Mouse (Mus musculus) testis, adult 2 months (tissue): Measurements from ENCODE around the gene Hsp90b1. TPM values are rescaled to one million over a fixed set of nuclear protein-coding genes. Genes with fewer than 3 reads are reported as not detected.

Experiments
- H3K27ac ChIP-seq: fragments of 200-500 bp; 2 replicates; pipeline ENCODE4 v1.5.1; 2012; ENCODE audit warnings: low read depth, low read length; ENCODE audit not compliant: control insufficient read depth, insufficient read depth
- H3K27me3 ChIP-seq: fragments of 200-500 bp; 2 replicates; pipeline ENCODE4 v1.6.1; 2012; ENCODE audit warnings: mild to moderate bottlenecking, low read length, moderate library complexity; ENCODE audit not compliant: control insufficient read depth, insufficient read depth
- H3K36me3 ChIP-seq: fragments of 200-500 bp; 2 replicates; pipeline ENCODE4 v1.6.1; 2012; ENCODE audit warnings: mild to moderate bottlenecking, low read length; ENCODE audit not compliant: control insufficient read depth, insufficient read depth
- H3K4me1 ChIP-seq: fragments of 200-500 bp; 2 replicates; pipeline ENCODE4 v1.6.1; 2012; ENCODE audit warnings: low read length; ENCODE audit not compliant: control insufficient read depth, insufficient read depth
- H3K4me3 ChIP-seq: fragments of 200-500 bp; 2 replicates; pipeline ENCODE4 v1.5.1; 2012; ENCODE audit warnings: low read depth, mild to moderate bottlenecking, low read length, moderate library complexity, mixed read lengths; ENCODE audit not compliant: control insufficient read depth
- CTCF ChIP-seq: fragments of 200-500 bp; IDR thresholded peaks from 2 replicates; pipeline ENCODE4 v1.5.1; 2012; ENCODE audit warnings: low read depth, mild to moderate bottlenecking, inconsistent platforms, low read length, moderate library complexity; ENCODE audit not compliant: control insufficient read depth, insufficient read depth, insufficient replicate concordance
- POLR2A ChIP-seq: fragments of 200-500 bp; IDR thresholded peaks from 2 replicates; pipeline ENCODE4 v1.6.1; 2012; ENCODE audit warnings: low read depth, mild to moderate bottlenecking, inconsistent platforms, low read length, moderate library complexity; ENCODE audit not compliant: control insufficient read depth
- polyA plus RNA-seq: library from polyadenylated mRNA; depleted of rRNA; stranded (reverse); fragments of >200 nt; gene quantifications from 2 replicates; pipeline ENCODE4 v1.2.3, GENCODE M21; 2012

Gene Hsp90b1
- polyA plus RNA-seq, 1 experiment: 172 TPM

GRCm38 (mm10) chr10:86727548-86727980, 22.3 kb upstream of the Hsp90b1 start:
- H3K27ac ChIP-seq: no peak overlapping the region
- TF ChIP-seq POLR2A (no peak), CTCF (no peak)
- peak overlapping the region; percentile 70 for H3K4me3 ChIP-seq
- no peaks in the 10 kb centered on the region for H3K27me3 ChIP-seq
- no peaks in the 10 kb centered on the region for H3K4me1 ChIP-seq
- no peaks in the 10 kb centered on the region; the same call in 1 of the 2 replicates for H3K36me3 ChIP-seq

- no peak for TF ChIP-seq CTCF
- Histone ChIP-seq H3K36me3 (no peaks in the 10 kb centered on the region), H3K27me3 (no peaks in the 10 kb centered on the region), H3K4me1 (no peaks in the 10 kb centered on the region), H3K4me3 (no peak overlapping the region), H3K27ac (no peak overlapping the region)
Observed at GRCm38 (mm10) chr10:86712156-86712555, 6.8 kb upstream of the Hsp90b1 start.

- H3K4me1 ChIP-seq: no peaks in the 10 kb centered on the region
- no peak overlapping the region for H3K27ac ChIP-seq
- H3K4me3 ChIP-seq: peak overlapping the region; percentile 46; the same call in 1 of the 2 replicates
- no peaks in the 10 kb centered on the region for H3K27me3 ChIP-seq
- no peak for TF ChIP-seq CTCF
- no peak for TF ChIP-seq POLR2A
- H3K36me3 ChIP-seq: peaks cover 6% of the 10 kb centered on the region
Observed at GRCm38 (mm10) chr10:86707134-86707533, 1.8 kb upstream of the Hsp90b1 start.

- no peaks in the 10 kb centered on the region for H3K4me1 ChIP-seq
- H3K27me3 ChIP-seq: no peaks in the 10 kb centered on the region
- peak overlapping the region; percentile 97 for H3K4me3 ChIP-seq
- H3K27ac ChIP-seq: peak overlapping the region; percentile 95
- H3K36me3 ChIP-seq: peaks cover 8% of the 10 kb centered on the region
- no peak for TF ChIP-seq CTCF
- peak; percentile 49; the same call in 1 of the 2 replicates for TF ChIP-seq POLR2A
Observed at GRCm38 (mm10) chr10:86705922-86706752, 828 bp upstream of the Hsp90b1 start.

DNA sequence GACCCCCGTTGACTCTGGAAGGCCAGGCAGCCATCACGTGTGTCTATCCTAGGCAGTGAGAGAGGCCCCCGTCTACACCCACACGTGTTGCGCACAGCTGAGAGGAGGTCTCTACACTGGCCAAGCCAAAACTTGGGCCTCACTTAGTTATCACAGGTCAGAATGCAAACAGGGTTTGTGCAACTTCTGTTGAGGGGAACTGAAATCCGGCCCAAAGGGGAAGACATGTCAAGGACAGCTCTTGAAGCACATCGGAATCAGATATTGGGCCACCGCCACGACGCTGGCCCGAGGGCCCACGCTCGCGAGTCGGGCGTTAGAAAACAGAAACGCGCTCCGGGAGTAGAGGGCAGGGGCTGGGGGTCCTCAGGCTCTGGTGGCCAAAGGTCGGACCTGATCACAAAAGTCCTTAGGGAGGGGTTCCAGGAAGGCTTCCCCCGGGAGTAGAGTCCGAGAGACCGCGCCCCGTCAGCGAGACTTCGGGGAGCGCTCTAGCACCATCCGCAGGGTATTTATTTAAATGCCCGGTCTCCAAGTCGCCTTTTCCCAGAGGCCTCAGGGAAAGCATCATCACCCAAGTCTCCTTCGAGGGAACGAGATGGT, 619 bp downstream of the Hsp90b1 start:
- Histone ChIP-seq H3K36me3 (peaks cover 8% of the 10 kb centered on the region), H3K4me3 (peak overlapping the region; percentile 97), H3K27ac (peak overlapping the region; percentile 97), H3K27me3 (no peaks in the 10 kb centered on the region), H3K4me1 (no peaks in the 10 kb centered on the region)
- no peak for TF ChIP-seq POLR2A
- no peak for TF ChIP-seq CTCF

DNA sequence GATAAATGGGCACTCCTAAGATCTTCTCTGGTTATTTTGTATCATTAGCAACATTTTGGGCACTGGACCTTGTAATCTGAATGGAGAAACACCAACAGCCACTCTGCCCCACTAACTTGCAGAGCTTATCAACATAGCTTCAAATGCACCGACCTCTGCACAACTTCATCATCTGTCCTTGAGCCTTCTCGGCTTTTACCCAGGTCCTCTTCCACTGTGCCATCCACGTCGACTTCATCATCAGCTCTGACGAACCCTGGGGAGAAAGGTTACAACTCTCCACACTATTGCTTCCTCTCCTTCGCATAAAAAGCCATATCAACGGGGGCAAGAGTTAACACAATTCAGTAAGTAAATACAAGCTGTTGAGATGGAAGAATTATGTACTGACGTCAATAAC, 1.2 kb downstream of the Hsp90b1 start:
- H3K36me3 ChIP-seq: peaks cover 8% of the 10 kb centered on the region
- TF ChIP-seq POLR2A: no peak
- TF ChIP-seq CTCF: no peak
- H3K4me1 ChIP-seq: no peaks in the 10 kb centered on the region
- peak overlapping the region; percentile 97 for H3K4me3 ChIP-seq
- H3K27me3 ChIP-seq: no peaks in the 10 kb centered on the region
- H3K27ac ChIP-seq: no peak overlapping the region

DNA sequence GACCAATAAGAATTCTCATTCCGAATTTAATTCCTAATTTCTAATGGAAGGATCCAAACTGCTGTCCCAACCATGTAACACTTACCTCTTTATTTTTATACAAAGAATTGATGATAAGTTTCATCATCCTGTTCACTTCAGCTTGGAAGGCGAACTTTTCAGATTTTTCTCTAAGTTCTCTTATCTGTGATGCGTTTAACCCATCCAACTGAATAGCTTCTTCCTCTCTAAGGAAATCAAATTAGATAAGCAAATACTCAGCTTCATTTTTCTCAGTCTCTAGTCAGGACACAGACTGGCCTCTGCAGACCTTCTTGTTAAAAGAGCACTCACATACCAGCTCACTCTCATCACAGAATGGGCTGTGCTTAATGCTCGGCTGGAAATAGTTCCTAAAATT, 1.9 kb downstream of the Hsp90b1 start:
- Histone ChIP-seq H3K4me3 (peak overlapping the region; percentile 58), H3K4me1 (no peaks in the 10 kb centered on the region), H3K27me3 (no peaks in the 10 kb centered on the region), H3K36me3 (peaks cover 8% of the 10 kb centered on the region), H3K27ac (no peak overlapping the region)
- TF ChIP-seq POLR2A (no peak), CTCF (no peak)
